Mouse (Mus musculus): ENCODE results near the gene Tas2r119. TPM values are rescaled to one million over a fixed set of nuclear protein-coding genes. Genes with fewer than 3 reads are reported as not detected.

The Tas2r119 gene
- total RNA-seq, 2 experiments from 2014 or later: not detected

- no peak for DNase-seq (ENCODE audit: low spot score in 2 of 2)
Observed at GRCm38 (mm10) chr15:32223028-32223427, 45.9 kb downstream of the Tas2r119 start.

GRCm38 (mm10) chr15:32225394-32225793 is 48.3 kb downstream of the Tas2r119 start:
- no peak for DNase-seq (ENCODE audit: low spot score in 2 of 2)

- DNase-seq (ENCODE audit: low spot score in 2 of 2): no peak
Observed at GRCm38 (mm10) chr15:32226381-32226780, 49.3 kb downstream of the Tas2r119 start.

GRCm38 (mm10) chr15:32226888-32227395 is 49.9 kb downstream of the Tas2r119 start:
- DNase-seq (ENCODE audit: low spot score in 2 of 2): no peak

Other genes with a start within 250 kb of the Tas2r119 start
- gene Sema5a, start 67.5 kb downstream of the Tas2r119 start, total RNA-seq (2021): 10 to 100 TPM; 74.6 to 77.7 TPM